Mouse (Mus musculus): ENCODE measurements at regions not wholly inside any gene's neighbourhood (a gene's known extent, or its start where the extent isn't known, plus 50 kb on each side); places are given as distances from the start of the nearest gene placed in this dataset.

- TF ChIP-seq CTCF (IDR thresholded peaks at IDR 0.05; ENCODE audit: borderline replicate concordance, extremely low read depth, insufficient read depth, insufficient read length) (no peak), POLR2A (IDR thresholded peaks at IDR 0.05; ENCODE audit: borderline replicate concordance, extremely low read depth, insufficient read depth, insufficient read length, poor library complexity, severe bottlenecking) (no peak)
Observed at GRCm38 (mm10) chr3:141338224-141338982, 126.2 kb upstream of the Pdha2 start.

All from brain, embryonic 14.5 days (tissue).